In the genomic region with DNA sequence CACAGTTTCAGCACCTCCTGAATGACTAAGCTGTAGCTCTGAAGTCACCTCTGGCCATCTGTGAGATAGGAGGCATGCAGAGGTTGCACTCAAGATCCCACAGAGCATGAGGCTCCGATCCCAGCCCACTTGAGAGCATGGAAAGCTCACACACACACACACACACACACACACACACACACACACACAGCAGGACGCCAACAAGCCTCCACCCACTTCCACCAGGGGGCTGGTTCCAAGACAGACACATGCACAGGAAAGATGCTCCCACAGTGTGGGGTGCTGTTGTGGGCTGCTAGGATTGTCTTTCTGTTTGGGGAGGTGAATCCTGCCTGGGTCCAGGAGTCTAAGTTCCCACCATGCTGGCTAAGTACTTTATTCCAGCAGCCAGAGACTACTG, we compare ENCODE assay signal across 22 mouse cellular contexts. TPM values are rescaled to one million over a fixed set of nuclear protein-coding genes. Genes with fewer than 3 reads are reported as not detected.
DNase-seq lines count a peak whose midpoint lies in the region; ATAC-seq and TF ChIP-seq lines count a peak whose summit lies in the region.
"Had no signal": no experiment of that assay in that cellular context is flagged by ENCODE, and none has a peak within 500 bp of the region (broad histone marks: within the 10 kb centered on the region; RNA-seq: fewer than 3 reads in every experiment).

No protein-coding gene starts in this region.

- no peaks in the 10 kb centered on the region for H3K9me3 ChIP-seq in midbrain, embryonic 10.5 days (replicated peaks)
- no peaks in the 10 kb centered on the region for H3K9me3 ChIP-seq in midbrain, embryonic 14.5 days (ENCODE audit: control insufficient read depth, low read length)
- H3K9me3 ChIP-seq: embryonic facial prominence, embryonic 13.5 days; forebrain, embryonic 13.5 days; heart, embryonic 13.5 days; hindbrain, embryonic 12.5 days had no signal

- DNase-seq in cerebellum, adult 9-11 months, result peak; percentile 27
- DNase-seq in layer of hippocampus, adult 2 months (ENCODE audit: low spot score in 2 of 2), result no peak
- no peak for DNase-seq in layer of hippocampus, adult 9-11 months
- no peak for DNase-seq in midbrain, embryonic 10.5 days (ENCODE audit: low spot score)
- no peak for DNase-seq in midbrain, embryonic 14.5 days
- DNase-seq: adrenal gland, postnatal 25 days; cerebellum, adult 11 months; cerebellum, postnatal 14 days; gastrocnemius, adult 2 months; gastrocnemius, postnatal 36 days; heart, adult 11 months; heart, postnatal 4 days; kidney, adult 11 months had no signal

- no peak overlapping the region for H3K4me3 ChIP-seq in layer of hippocampus, adult 2 months
- H3K4me3 ChIP-seq in midbrain, embryonic 10.5 days, result no peak overlapping the region
- H3K4me3 ChIP-seq in midbrain, embryonic 14.5 days (replicated peaks; ENCODE audit: low read depth, low read length), result no peak overlapping the region
- H3K4me3 ChIP-seq in olfactory bulb, adult 2 months (ENCODE audit: insufficient read depth, low read depth, low read length), result no peak overlapping the region
- H3K4me3 ChIP-seq: embryonic facial prominence, embryonic 13.5 days; forebrain, embryonic 13.5 days; gastrocnemius, adult 2 months; heart, embryonic 13.5 days; hindbrain, embryonic 12.5 days had no signal

- no peak for TF ChIP-seq POLR2A in olfactory bulb, adult 2 months (IDR thresholded peaks at IDR 0.05; ENCODE audit: insufficient read depth, low read depth, low read length)

- peak overlapping the region; percentile 82 for H3K27ac ChIP-seq in layer of hippocampus, adult 2 months
- peak overlapping the region; percentile 63 for H3K27ac ChIP-seq in midbrain, embryonic 10.5 days (replicated peaks)
- no peak overlapping the region for H3K27ac ChIP-seq in midbrain, embryonic 14.5 days (replicated peaks; ENCODE audit: low read depth, low read length)
- H3K27ac ChIP-seq in olfactory bulb, adult 2 months (ENCODE audit: insufficient read depth, low read depth, low read length), result no peak overlapping the region
- H3K27ac ChIP-seq: embryonic facial prominence, embryonic 13.5 days; forebrain, embryonic 13.5 days; gastrocnemius, adult 2 months; heart, embryonic 13.5 days had no signal

- 63% methylated on average over 2 of the region's 2 CpGs for WGBS in midbrain, embryonic 10.5 days
- WGBS in midbrain, embryonic 14.5 days, result 65% methylated on average over 2 of the region's 2 CpGs
- 43% methylated on average over 2 of the region's 2 CpGs for WGBS in olfactory bulb, adult 2 months

- ATAC-seq in cerebellum, adult (ENCODE audit: insufficient number of reproducible peaks, low FRiP score, low TSS enrichment), result no peak
- no peak for ATAC-seq in midbrain, embryonic 14.5 days (ENCODE audit: low FRiP score, low TSS enrichment)
- ATAC-seq in inflammation-experienced regulatory T-cells, adult 6 months, result no peak
- ATAC-seq: activated CD4-positive, CD25-positive, alpha-beta regulatory T cell, adult 4 months; forebrain, embryonic 13.5 days; Patski had no signal

- peaks cover 52% of the 10 kb centered on the region for H3K36me3 ChIP-seq in midbrain, embryonic 10.5 days
- peaks cover 57% of the 10 kb centered on the region for H3K36me3 ChIP-seq in midbrain, embryonic 14.5 days (ENCODE audit: control insufficient read depth, insufficient read depth, low read length)
- H3K36me3 ChIP-seq: heart, embryonic 13.5 days had no signal

- peak; percentile 36; the same call in 1 of the 2 replicates for TF ChIP-seq CTCF in layer of hippocampus, adult 2 months (conservative IDR thresholded peaks at IDR 0.05)
- 0 out of 2 replicates have a peak, but pooled peaks have one; percentile 25 for TF ChIP-seq CTCF in olfactory bulb, adult 2 months (IDR thresholded peaks at IDR 0.05; ENCODE audit: insufficient read depth, low read depth, low read length)

- peaks cover 7% of the 10 kb centered on the region; the same call in 1 of the 2 replicates for H3K27me3 ChIP-seq in midbrain, embryonic 10.5 days (ENCODE audit: low read depth, poor library complexity, severe bottlenecking)
- H3K27me3 ChIP-seq in midbrain, embryonic 14.5 days (ENCODE audit: control insufficient read depth, insufficient read depth, low read length), result no peaks in the 10 kb centered on the region
- H3K27me3 ChIP-seq: embryonic facial prominence, embryonic 13.5 days; forebrain, embryonic 13.5 days; hindbrain, embryonic 12.5 days; Patski had no signal

- no peak overlapping the region for H3K4me2 ChIP-seq in midbrain, embryonic 14.5 days (ENCODE audit: low read length)
- H3K4me2 ChIP-seq: embryonic facial prominence, embryonic 13.5 days; forebrain, embryonic 13.5 days; heart, embryonic 13.5 days; hindbrain, embryonic 12.5 days had no signal

- no peak overlapping the region for H3K9ac ChIP-seq in midbrain, embryonic 14.5 days (replicated peaks; ENCODE audit: low read length)
- H3K9ac ChIP-seq: embryonic facial prominence, embryonic 13.5 days; forebrain, embryonic 13.5 days; heart, embryonic 13.5 days; hindbrain, embryonic 12.5 days had no signal

- peaks cover 59% of the 10 kb centered on the region for H3K4me1 ChIP-seq in midbrain, embryonic 10.5 days
- H3K4me1 ChIP-seq in midbrain, embryonic 14.5 days (ENCODE audit: control insufficient read depth, insufficient read depth, low read length), result 0 out of 2 replicates have a peak, but pooled peaks cover 14% of the 10 kb centered on the region
- H3K4me1 ChIP-seq in olfactory bulb, adult 2 months (ENCODE audit: control insufficient read depth, insufficient read depth, low read length), result peaks cover 56% of the 10 kb centered on the region

RNA-seq across cellular contexts. Expression of a gene that starts 29.0 kb away (rescaled TPM):
- total RNA-seq in layer of hippocampus, adult 2 months (2021), result 1,000 to 10,000 TPM; 1,799 to 1,811 TPM
- polyA plus RNA-seq in midbrain, embryonic 10.5 days (2016; fragmentation: Nextera tagmentation; extraction: Ambion mirVana), result 27.8 and 42.4 TPM in 2 replicates
- 295 and 301 TPM in 2 replicates for polyA plus RNA-seq in midbrain, embryonic 14.5 days (2014; fragmentation: Nextera tagmentation; extraction: Ambion mirVana)
- 171 TPM in 1 of 2 replicates, not detected in the other for polyA plus RNA-seq in olfactory bulb, adult 2 months (2012; ENCODE audit: insufficient read depth, insufficient read length, low replicate concordance, missing spikeins)
- polyA plus RNA-seq in inflammation-experienced regulatory T-cells, adult 6 months (2017; shearing (Covaris generic)), result under 1 TPM in 1 of 3 experiments, not detected in 2; 0.12 TPM

Comparison
In these comparisons a context has a peak if more than half of its experiments do, and no peak if none do; other contexts are left out.
1. H3K27ac ChIP-seq: peak in layer of hippocampus, adult 2 months (single experiment) and midbrain, embryonic 10.5 days (single experiment); none in midbrain, embryonic 14.5 days (single experiment) and olfactory bulb, adult 2 months (single experiment).
2. RNA of a gene that starts 29.0 kb away (polyA plus RNA-seq): 295 to 301 TPM in midbrain, embryonic 14.5 days, 171 TPM in olfactory bulb, adult 2 months and 27.8 to 42.4 TPM in midbrain, embryonic 10.5 days; 0.12 TPM in inflammation-experienced regulatory T-cells, adult 6 months; every median in the first group is over 10 times any median in the second.